Mouse (Mus musculus) midbrain, embryonic 13.5 days (tissue): Measurements from ENCODE around the gene 1700025G04Rik. TPM values are rescaled to one million over a fixed set of nuclear protein-coding genes. Genes with fewer than 3 reads are reported as not detected.

ENCODE experiments used
- ATAC-seq: fragments of 200-750 bp; cut with Nextera tagmentation; 2 replicates; pipeline ENCODE4 v1.8.0; 2017; ENCODE audit warnings: mild to moderate bottlenecking, moderate TSS enrichment, moderate library complexity
- H3K27ac ChIP-seq: fragments of 300-500 bp; sonication (generic); 2 replicates; pipeline ENCODE4 v1.5.1; 2015; ENCODE audit warnings: inconsistent platforms, mild to moderate bottlenecking, moderate library complexity
- H3K27me3 ChIP-seq: fragments of 300-500 bp; sonication (generic); 2 replicates; pipeline ENCODE4 v1.6.1; 2015; ENCODE audit warnings: mild to moderate bottlenecking, inconsistent platforms
- H3K36me3 ChIP-seq: fragments of 300-500 bp; sonication (generic); 2 replicates; pipeline ENCODE4 v1.6.1; 2015; ENCODE audit warnings: mild to moderate bottlenecking, inconsistent platforms
- H3K4me1 ChIP-seq: fragments of 300-500 bp; sonication (generic); replicated peaks from 2 replicates; pipeline ENCODE4 v1.6.1; 2015; ENCODE audit warnings: inconsistent platforms
- H3K4me2 ChIP-seq: fragments of 300-500 bp; sonication (generic); replicated peaks from 2 replicates; pipeline ENCODE4 v1.6.1; 2015; ENCODE audit warnings: moderate library complexity, mild to moderate bottlenecking, inconsistent platforms
- H3K4me3 ChIP-seq: fragments of 300-500 bp; sonication (generic); replicated peaks from 2 replicates; pipeline ENCODE4 v1.5.1; 2015; ENCODE audit warnings: mild to moderate bottlenecking, inconsistent platforms
- H3K9ac ChIP-seq: fragments of 300-500 bp; sonication (generic); replicated peaks from 2 replicates; pipeline ENCODE4 v1.6.1; 2015; ENCODE audit warnings: mild to moderate bottlenecking, inconsistent platforms
- H3K9me3 ChIP-seq: fragments of 300-500 bp; sonication (generic); 2 replicates; pipeline ENCODE4 v1.6.1; 2016; ENCODE audit warnings: mild to moderate bottlenecking, inconsistent platforms
- WGBS: fragments of 180-500 bp; shearing (Covaris S2); methylation state at CpG from one replicate; pipeline ENCODE4 v1.1.7; 2015; 5-methylcytosine and 5-hydroxymethylcytosine counted together
- polyA plus RNA-seq: library from polyadenylated mRNA; unstranded; fragments of >200 nt; fragmentation: Nextera tagmentation; extraction: Ambion mirVana; gene quantifications from 2 replicates; pipeline ENCODE4 v1.2.1, GENCODE M21; 2015

The 1700025G04Rik gene
- polyA plus RNA-seq, 1 experiment from 2014 or later, result 37.6 TPM

DNA sequence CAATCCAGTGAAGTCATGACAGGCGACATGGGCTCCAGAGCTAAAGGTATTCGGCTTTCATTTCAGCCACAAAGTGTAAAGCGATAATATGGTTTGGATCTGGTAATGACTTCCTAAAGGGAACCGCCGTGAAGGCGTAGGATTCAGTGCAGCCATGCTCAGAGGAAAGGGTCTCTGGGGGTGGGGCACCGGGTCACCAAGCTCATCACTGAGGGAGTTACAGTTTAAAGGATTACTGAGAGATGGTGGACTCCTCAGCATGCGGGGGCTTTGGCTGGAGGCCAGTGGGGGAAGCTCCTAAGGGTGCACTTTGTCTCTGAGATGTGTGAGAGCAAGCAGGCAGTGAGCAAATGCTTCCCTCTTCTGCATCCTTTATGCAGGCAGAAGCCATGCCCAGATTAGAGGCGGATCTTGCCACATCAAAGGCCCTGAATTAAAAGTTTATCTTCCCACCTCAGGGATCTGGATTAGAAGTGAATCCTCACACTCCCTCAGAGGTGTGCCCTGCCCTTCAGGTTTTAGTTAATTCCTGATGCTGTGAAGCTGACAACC is 171.0 kb downstream of the 1700025G04Rik start:
- Histone ChIP-seq H3K4me3 (no peak overlapping the region), H3K27ac (peak overlapping the region; percentile 47), H3K4me2 (no peak overlapping the region), H3K9me3 (no peaks in the 10 kb centered on the region), H3K36me3 (no peaks in the 10 kb centered on the region), H3K27me3 (no peaks in the 10 kb centered on the region), H3K4me1 (peaks cover 30% of the 10 kb centered on the region), H3K9ac (0 out of 2 replicates have a peak overlapping the region, but pooled peaks have one; percentile 41)
- 46% methylated on average over 9 of the region's 9 CpGs for WGBS
- ATAC-seq, result peak; percentile 70

GRCm38 (mm10) chr1:151917736-151918135 is 172.2 kb downstream of the 1700025G04Rik start:
- ATAC-seq, result no peak
- Histone ChIP-seq H3K9ac (no peak overlapping the region), H3K27me3 (no peaks in the 10 kb centered on the region), H3K4me3 (no peak overlapping the region), H3K4me1 (peaks cover 30% of the 10 kb centered on the region), H3K4me2 (no peak overlapping the region), H3K9me3 (no peaks in the 10 kb centered on the region), H3K27ac (no peak overlapping the region), H3K36me3 (no peaks in the 10 kb centered on the region)
- WGBS, result 93% methylated on average over 3 of the region's 3 CpGs

GRCm38 (mm10) chr1:151914494-151914893 is 175.4 kb downstream of the 1700025G04Rik start:
- peaks cover 5% of the 10 kb centered on the region for H3K36me3 ChIP-seq
- no peak for ATAC-seq

DNA sequence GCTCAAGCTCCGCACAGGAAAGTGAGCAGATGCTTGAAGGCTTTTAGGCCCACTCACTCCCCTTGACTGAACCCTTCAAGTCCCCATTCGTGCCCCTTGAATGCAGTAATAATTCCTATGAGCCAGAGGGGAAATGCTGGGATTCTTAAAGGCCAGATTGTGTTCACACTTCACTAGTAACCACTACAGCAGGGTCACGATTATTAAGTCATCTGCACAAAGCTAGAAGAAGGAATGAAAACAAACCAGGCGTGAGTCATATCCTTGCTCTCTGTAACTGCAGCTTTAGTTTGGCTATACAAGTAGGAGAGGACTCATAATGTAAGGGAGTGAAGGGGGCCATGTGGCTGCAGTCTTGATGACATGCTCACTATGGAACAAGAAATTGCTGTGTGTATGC is 182.9 kb downstream of the 1700025G04Rik start:
- Histone ChIP-seq H3K27me3 (no peaks in the 10 kb centered on the region), H3K9me3 (no peaks in the 10 kb centered on the region), H3K36me3 (peaks cover 13% of the 10 kb centered on the region), H3K4me2 (no peak overlapping the region), H3K4me1 (0 out of 2 replicates have a peak, but pooled peaks cover 3% of the 10 kb centered on the region), H3K9ac (no peak overlapping the region), H3K4me3 (no peak overlapping the region), H3K27ac (no peak overlapping the region)
- ATAC-seq, result no peak
- 77% methylated on average over 4 of the region's 4 CpGs for WGBS

More at GRCm38 (mm10) chr1:151914494-151914893, 175.4 kb downstream of the 1700025G04Rik start:
- H3K4me3 ChIP-seq, result no peak overlapping the region
- H3K4me1 ChIP-seq, result peaks cover 30% of the 10 kb centered on the region
- H3K4me2 ChIP-seq, result no peak overlapping the region
- H3K9ac ChIP-seq, result no peak overlapping the region
- no peak overlapping the region for H3K27ac ChIP-seq
- no peaks in the 10 kb centered on the region for H3K27me3 ChIP-seq
- H3K9me3 ChIP-seq, result no peaks in the 10 kb centered on the region
- 90% methylated on average over 9 of the region's 9 CpGs for WGBS

GRCm38 (mm10) chr1:151900706-151901360 is 189.1 kb downstream of the 1700025G04Rik start:
- Histone ChIP-seq H3K9ac (no peak overlapping the region), H3K4me1 (peaks cover 25% of the 10 kb centered on the region), H3K4me3 (no peak overlapping the region), H3K27me3 (no peaks in the 10 kb centered on the region), H3K9me3 (no peaks in the 10 kb centered on the region), H3K4me2 (no peak overlapping the region), H3K36me3 (no peaks in the 10 kb centered on the region), H3K27ac (peak overlapping the region; percentile 25; the same call in 1 of the 2 replicates)
- WGBS, result 55% methylated on average over 12 of the region's 12 CpGs
- no peak for ATAC-seq

DNA sequence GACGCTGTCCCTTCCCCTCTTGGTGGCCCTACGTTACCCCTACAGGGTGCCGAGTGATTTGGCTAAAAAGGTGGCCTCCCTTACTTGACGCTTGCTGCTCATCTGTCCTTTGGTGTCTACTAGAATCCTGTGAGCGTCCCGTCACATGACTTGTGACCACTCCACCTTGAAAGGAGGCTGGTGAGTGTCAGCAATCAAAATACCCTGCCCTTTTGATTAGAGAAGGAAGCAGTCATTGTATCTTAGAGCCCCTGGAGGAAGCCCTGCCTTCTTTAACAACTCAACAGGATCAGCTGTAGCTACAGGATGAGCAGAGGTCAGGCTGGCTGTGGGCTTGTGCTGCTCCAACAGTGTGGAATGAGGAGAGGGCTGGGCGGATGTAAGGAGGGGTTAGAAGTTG is 190.0 kb downstream of the 1700025G04Rik start:
- Histone ChIP-seq H3K4me3 (no peak overlapping the region), H3K27ac (no peak overlapping the region), H3K9me3 (no peaks in the 10 kb centered on the region), H3K27me3 (no peaks in the 10 kb centered on the region), H3K4me1 (peaks cover 25% of the 10 kb centered on the region), H3K4me2 (no peak overlapping the region), H3K36me3 (no peaks in the 10 kb centered on the region), H3K9ac (no peak overlapping the region)
- 0 out of 2 replicates have a peak, but pooled peaks have one; percentile 34 for ATAC-seq
- 77% methylated on average over 7 of the region's 7 CpGs for WGBS

- Histone ChIP-seq H3K4me3 (no peak overlapping the region), H3K27ac (no peak overlapping the region), H3K4me1 (peaks cover 18% of the 10 kb centered on the region), H3K27me3 (no peaks in the 10 kb centered on the region), H3K9me3 (no peaks in the 10 kb centered on the region), H3K4me2 (no peak overlapping the region), H3K36me3 (peaks cover 8% of the 10 kb centered on the region; the same call in 1 of the 2 replicates), H3K9ac (no peak overlapping the region)
- WGBS, result 90% methylated on average over 4 of the region's 4 CpGs
- ATAC-seq, result no peak
These were observed 194.5 kb downstream of the 1700025G04Rik start for GRCm38 (mm10) chr1:151895406-151895805.

GRCm38 (mm10) chr1:151893976-151894375 is 195.9 kb downstream of the 1700025G04Rik start:
- no peaks in the 10 kb centered on the region for H3K9me3 ChIP-seq
- no peak for ATAC-seq
- 93% methylated on average over 5 of the region's 5 CpGs for WGBS

GRCm38 (mm10) chr1:151892008-151892407 is 197.9 kb downstream of the 1700025G04Rik start:
- no peak for ATAC-seq
- WGBS, result 90% methylated on average over 5 of the region's 5 CpGs
- Histone ChIP-seq H3K27me3 (no peaks in the 10 kb centered on the region), H3K9ac (no peak overlapping the region), H3K4me1 (peaks cover 18% of the 10 kb centered on the region; the same call in 1 of the 2 replicates), H3K9me3 (no peaks in the 10 kb centered on the region), H3K36me3 (peaks cover 8% of the 10 kb centered on the region; the same call in 1 of the 2 replicates), H3K4me3 (no peak overlapping the region), H3K4me2 (no peak overlapping the region), H3K27ac (no peak overlapping the region)

More at GRCm38 (mm10) chr1:151893976-151894375, 195.9 kb downstream of the 1700025G04Rik start:
- Histone ChIP-seq H3K4me3 (no peak overlapping the region), H3K9ac (no peak overlapping the region), H3K4me1 (peaks cover 17% of the 10 kb centered on the region; the same call in 1 of the 2 replicates), H3K27ac (no peak overlapping the region), H3K27me3 (no peaks in the 10 kb centered on the region), H3K4me2 (no peak overlapping the region), H3K36me3 (peaks cover 8% of the 10 kb centered on the region; the same call in 1 of the 2 replicates)

- H3K4me2 ChIP-seq, result no peak overlapping the region
- H3K9ac ChIP-seq, result no peak overlapping the region
- no peak for ATAC-seq
- H3K4me3 ChIP-seq, result no peak overlapping the region
- no peaks in the 10 kb centered on the region for H3K9me3 ChIP-seq
- no peak overlapping the region for H3K27ac ChIP-seq
- H3K36me3 ChIP-seq, result peaks cover 8% of the 10 kb centered on the region; the same call in 1 of the 2 replicates
- H3K4me1 ChIP-seq, result peaks cover 15% of the 10 kb centered on the region; the same call in 1 of the 2 replicates
- WGBS, result 95% methylated on average over 9 of the region's 9 CpGs
- H3K27me3 ChIP-seq, result no peaks in the 10 kb centered on the region
These were observed 198.7 kb downstream of the 1700025G04Rik start for GRCm38 (mm10) chr1:151891194-151891593.

- H3K4me2 ChIP-seq, result no peak overlapping the region
- H3K9ac ChIP-seq, result no peak overlapping the region
- peak; percentile 62 for ATAC-seq
- peaks cover 15% of the 10 kb centered on the region; the same call in 1 of the 2 replicates for H3K4me1 ChIP-seq
- H3K9me3 ChIP-seq, result no peaks in the 10 kb centered on the region
- H3K27ac ChIP-seq, result peak overlapping the region; percentile 35; the same call in 1 of the 2 replicates
- peaks cover 8% of the 10 kb centered on the region; the same call in 1 of the 2 replicates for H3K36me3 ChIP-seq
- H3K27me3 ChIP-seq, result no peaks in the 10 kb centered on the region
- no peak overlapping the region for H3K4me3 ChIP-seq
- WGBS, result 73% methylated on average over 14 of the region's 14 CpGs
These were observed 199.8 kb downstream of the 1700025G04Rik start for GRCm38 (mm10) chr1:151890041-151890621.

DNA sequence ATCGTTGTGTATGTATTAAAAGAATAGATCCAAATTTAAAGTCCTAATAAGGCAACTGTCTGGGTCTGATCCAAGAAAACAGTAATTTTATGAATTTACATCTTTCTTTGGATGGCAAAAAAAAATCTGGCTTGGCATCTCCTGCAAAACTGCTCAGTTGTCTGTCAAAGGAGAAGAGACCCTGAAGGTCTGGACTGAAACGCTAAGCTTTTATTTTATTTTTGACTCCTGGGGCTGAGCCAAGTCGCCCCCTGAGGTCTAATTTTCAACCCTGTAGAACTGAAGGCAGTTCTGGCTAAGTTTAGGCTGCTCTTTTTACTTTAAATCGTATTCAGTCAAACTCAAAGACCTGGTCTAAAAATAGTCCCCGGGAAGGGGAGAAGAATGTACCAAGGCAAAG is 202.3 kb downstream of the 1700025G04Rik start:
- Histone ChIP-seq H3K4me2 (no peak overlapping the region), H3K4me3 (no peak overlapping the region), H3K36me3 (peaks cover 5% of the 10 kb centered on the region; the same call in 1 of the 2 replicates), H3K9me3 (no peaks in the 10 kb centered on the region), H3K27me3 (no peaks in the 10 kb centered on the region), H3K27ac (no peak overlapping the region), H3K4me1 (peaks cover 15% of the 10 kb centered on the region; the same call in 1 of the 2 replicates), H3K9ac (no peak overlapping the region)
- no peak for ATAC-seq
- 81% methylated on average over 5 of the region's 5 CpGs for WGBS
